Mouse (Mus musculus) testis, adult 2 months (tissue): ENCODE measurements at regions not wholly inside any gene's neighbourhood (a gene's known extent, or its start where the extent isn't known, plus 50 kb on each side); places are given as distances from the start of the nearest gene placed in this dataset.

ENCODE experiments used
- CTCF ChIP-seq: fragments of 200-500 bp; IDR thresholded peaks from 2 replicates; pipeline ENCODE4 v1.5.1; 2012; ENCODE audit warnings: low read depth, mild to moderate bottlenecking, inconsistent platforms, low read length, moderate library complexity; ENCODE audit not compliant: control insufficient read depth, insufficient read depth, insufficient replicate concordance
- POLR2A ChIP-seq: fragments of 200-500 bp; IDR thresholded peaks from 2 replicates; pipeline ENCODE4 v1.6.1; 2012; ENCODE audit warnings: low read depth, mild to moderate bottlenecking, inconsistent platforms, low read length, moderate library complexity; ENCODE audit not compliant: control insufficient read depth

- TF ChIP-seq CTCF (no peak), POLR2A (no peak)
Measured at GRCm38 (mm10) chr2:30692561-30693205, 97.8 kb downstream of the Cstad start.
